Mouse (Mus musculus) G1E (cell line): ENCODE measurements around the gene Kremen1.

Source experiments
- CTCF ChIP-seq: IDR thresholded peaks from 2 replicates; pipeline ENCODE4 v1.5.1; 2012; ENCODE audit warnings: low read depth, low read length, inconsistent platforms, mixed read lengths
- GATA2 ChIP-seq: IDR thresholded peaks from 2 replicates; pipeline ENCODE4 v1.6.1; 2012; ENCODE audit warnings: low read depth, low read length, inconsistent platforms, borderline replicate concordance
- POLR2AphosphoS5 ChIP-seq: IDR thresholded peaks from 2 replicates; pipeline ENCODE4 v1.6.1; 2012; ENCODE audit warnings: low read depth, low read length, inconsistent platforms; ENCODE audit not compliant: insufficient replicate concordance
- TAL1 ChIP-seq: conservative IDR thresholded peaks from 2 replicates; pipeline ENCODE4 v1.6.1; 2012; ENCODE audit warnings: low read depth, low read length, inconsistent platforms, mixed read lengths

DNA sequence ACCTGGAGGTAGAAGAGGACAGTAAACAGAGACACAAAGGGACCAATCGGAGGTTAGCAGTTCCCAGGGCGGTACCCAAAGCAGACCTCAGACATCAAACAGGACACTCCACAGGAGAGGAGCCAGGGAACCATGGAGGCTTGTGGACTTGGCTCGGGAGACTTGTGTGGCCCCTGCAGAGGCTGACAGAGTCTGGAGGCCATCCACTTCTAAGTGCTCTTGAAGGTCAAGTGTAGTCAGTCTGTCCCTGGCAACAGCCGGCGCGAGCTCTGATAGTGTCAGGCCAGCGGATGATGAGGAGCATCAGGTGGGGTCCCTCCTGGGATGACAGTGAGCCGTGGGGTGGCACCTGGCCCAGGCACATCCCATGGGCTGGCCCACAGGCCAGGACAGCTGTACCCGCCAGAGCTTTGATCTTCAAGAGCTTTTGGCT lies 69.3 kb downstream of the Kremen1 start:
- TF ChIP-seq CTCF = no peak
- no peak for TF ChIP-seq POLR2AphosphoS5
- no peak for TF ChIP-seq GATA2
- TF ChIP-seq TAL1 = no peak
